Mouse (Mus musculus): ENCODE measurements around the gene Tns1.

DNA sequence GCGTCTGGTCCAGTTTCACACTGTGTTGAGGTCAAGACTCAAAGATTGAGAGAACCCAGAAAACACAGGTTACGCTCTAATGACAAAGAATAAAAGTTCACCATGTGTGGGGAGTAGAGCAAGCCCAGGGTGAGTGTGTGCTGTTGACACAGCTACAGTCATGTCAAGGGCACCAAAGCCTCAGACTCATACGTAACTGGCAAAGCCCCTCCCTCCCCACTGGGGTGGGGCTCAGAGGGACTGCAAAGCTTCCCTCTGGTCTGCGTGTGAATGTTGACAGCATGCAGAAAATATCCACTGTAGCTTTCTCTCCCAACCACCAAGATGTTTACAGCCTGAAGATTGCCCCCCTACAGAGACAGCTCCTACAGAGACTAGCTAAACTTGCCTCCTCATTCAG, 48.0 kb downstream of the Tns1 start:
- TF ChIP-seq EP300 (IDR thresholded peaks at IDR 0.05; ENCODE audit: low read length) (no peak), JUND (conservative IDR thresholded peaks at IDR 0.05; ENCODE audit: low read depth, low read length) (no peak), RAD21 (IDR thresholded peaks at IDR 0.05; ENCODE audit: low read depth, low read length) (no peak), CTCF (conservative IDR thresholded peaks at IDR 0.05 in 1 of 2, IDR thresholded peaks at IDR 0.05 in 1 of 2; ENCODE audit: low read depth in 2 of 2, low read length in 2 of 2) (no peak), ETS1 (conservative IDR thresholded peaks at IDR 0.05; ENCODE audit: low read depth, low read length) (no peak), POLR2A (IDR thresholded peaks at IDR 0.05; ENCODE audit: low read depth, low read length) (no peak), UBTF (IDR thresholded peaks at IDR 0.05; ENCODE audit: low read depth, low read length) (no peak)

All from CH12.LX (cell line).